Mouse (Mus musculus) adrenal gland, postnatal 36 days (tissue): Measurements from ENCODE around the gene Abcc1. TPM values are rescaled to one million over a fixed set of nuclear protein-coding genes. Genes with fewer than 3 reads are reported as not detected.
A peak's percentile ranks its signal among the peaks of the same experiment; 100 is the strongest.

Experiments used
- DNase-seq, 2 experiments: peaks; one replicate each; pipeline ENCODE4 v3.0.0; 2021; ENCODE audit warnings: mixed read lengths in 1 of 2
- total RNA-seq, 2 experiments: library from RNA; stranded (reverse); gene quantifications; 2 replicates each; pipeline ENCODE4 v1.2.3; 2021

The Abcc1 gene
- total RNA-seq, 2 experiments from 2014 or later: 20.1 to 20.7 TPM

DNA sequence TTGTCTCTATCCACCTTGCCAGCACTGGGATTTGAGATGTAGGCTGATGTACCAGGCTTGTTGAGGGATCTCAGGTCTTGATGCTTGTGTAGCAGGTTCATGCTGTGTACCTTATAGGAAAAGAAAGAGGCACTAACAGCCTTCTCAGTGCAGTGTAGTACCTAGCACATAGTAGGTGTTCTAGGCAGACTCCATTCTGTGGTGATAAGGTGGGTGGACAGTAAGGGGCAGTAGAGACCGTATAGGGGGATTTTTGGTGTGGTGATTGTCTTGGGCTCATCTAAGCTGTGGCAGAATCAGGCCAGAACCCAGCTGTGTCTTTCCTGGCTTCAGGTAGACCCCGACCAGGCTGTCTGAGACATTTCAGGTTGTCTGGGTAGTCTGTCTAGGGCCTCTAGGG is 15.0 kb downstream of the Abcc1 start:
- no peak for DNase-seq

DNA sequence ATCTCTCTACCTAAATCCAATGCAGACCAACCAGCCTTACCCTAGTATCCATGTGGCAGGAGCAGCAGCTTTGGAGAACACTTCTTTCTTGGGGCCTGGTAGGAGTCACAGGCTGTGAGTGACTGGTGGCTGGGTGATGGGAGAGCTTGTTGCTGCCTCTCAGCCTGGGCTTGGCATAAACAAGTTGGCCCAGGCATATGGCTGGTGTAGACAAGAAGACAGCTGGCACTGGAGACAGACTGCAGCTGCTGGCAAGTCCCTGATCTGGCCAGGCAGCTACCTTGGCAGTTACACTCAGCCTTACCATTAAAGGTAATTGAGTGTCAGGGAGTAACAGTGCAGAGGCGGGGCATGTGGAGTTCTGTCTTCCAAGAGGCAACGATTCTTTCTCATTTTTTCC is 16.0 kb downstream of the Abcc1 start:
- peak in 1 of 2 experiments; percentile 30 for DNase-seq

DNA sequence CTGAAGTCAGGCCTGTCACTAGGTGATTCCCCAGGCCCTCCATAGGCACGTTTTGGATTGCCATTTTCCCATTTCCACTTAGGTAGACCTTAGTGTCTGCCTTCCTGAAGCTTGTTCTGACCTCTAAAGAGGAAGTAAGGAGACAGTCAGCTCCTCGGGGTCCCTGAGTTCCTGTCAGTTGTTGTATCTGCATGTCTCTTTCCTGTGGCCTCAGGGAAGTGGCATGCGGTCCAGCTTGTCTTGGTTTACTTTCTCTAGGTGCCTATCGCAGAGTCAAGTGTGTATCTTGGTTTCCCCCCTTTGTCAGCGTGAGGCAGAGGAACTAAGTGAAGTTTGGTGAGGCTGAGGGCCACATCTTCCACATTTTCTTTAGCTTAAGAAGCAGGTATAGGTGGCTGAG is 17.3 kb downstream of the Abcc1 start:
- no peak for DNase-seq

DNA sequence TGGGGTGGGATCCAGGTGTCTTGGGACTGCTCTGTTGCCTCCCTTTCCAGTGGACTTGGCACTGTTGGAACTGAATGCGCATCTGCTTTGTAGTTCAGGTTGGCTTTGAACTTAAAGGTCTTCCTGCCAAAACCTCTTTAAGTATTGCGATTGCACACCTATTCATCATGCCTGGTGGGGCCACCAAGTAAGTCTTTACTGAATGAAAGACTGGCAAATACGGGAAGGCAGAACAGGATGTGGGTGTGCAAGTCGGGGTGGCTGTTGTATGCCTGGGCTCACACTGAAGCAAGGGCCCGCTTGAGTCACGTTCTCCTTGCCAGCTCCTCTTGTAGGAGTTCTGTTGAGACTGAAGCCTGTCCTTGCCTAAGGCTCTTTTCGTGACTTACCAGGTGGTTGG is 18.5 kb downstream of the Abcc1 start:
- no peak for DNase-seq

DNA sequence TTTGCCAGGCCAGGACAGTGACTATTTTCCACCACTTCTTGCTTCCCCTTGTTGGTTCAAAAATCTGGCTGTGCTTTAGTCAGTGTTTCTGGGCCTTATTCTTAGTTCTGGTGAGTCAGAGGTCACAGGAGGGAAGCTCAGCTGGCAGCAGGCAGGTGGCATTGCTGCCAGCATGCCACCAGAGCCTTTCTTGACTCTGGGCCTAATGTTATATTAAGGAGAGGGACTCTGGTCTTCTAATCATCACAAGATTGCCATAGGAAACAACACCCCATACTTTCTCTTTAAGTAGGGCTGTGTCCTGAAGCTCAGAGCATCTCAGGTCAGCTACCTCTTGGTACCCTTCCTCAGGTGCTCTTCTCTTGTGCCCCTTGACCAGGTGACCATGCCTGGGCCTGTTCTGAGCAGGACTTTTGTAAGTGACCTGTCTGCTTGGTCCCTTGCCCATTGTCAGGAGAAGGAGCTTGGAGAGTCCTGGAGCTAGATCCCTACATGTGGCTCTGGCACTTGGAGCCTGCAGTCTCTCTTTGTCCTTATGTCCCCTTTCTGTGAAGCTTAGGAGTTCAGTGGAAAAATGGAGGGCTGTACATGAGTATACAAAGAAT is 19.8 kb downstream of the Abcc1 start:
- DNase-seq: peak; percentile 32 to 50

DNA sequence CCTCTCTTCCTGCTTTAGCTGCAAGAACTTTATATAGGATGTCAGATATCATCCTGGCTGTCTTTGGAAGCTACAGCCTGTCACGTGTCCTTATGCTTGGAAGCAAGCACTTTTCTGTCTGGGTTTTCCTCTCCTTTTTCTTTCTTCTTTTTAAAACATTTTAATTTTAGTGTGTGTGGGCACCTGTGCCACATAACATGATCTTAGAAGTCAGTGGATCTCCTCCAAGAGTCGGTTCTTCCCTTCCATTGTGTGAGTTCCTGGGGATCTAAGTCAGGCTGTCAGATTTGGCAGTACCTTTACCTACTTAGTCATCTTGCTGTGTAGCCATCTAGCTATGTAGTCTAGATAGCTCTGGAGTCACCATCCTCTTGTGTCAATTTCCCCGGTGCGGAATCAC is 37.9 kb downstream of the Abcc1 start:
- DNase-seq: no peak

DNA sequence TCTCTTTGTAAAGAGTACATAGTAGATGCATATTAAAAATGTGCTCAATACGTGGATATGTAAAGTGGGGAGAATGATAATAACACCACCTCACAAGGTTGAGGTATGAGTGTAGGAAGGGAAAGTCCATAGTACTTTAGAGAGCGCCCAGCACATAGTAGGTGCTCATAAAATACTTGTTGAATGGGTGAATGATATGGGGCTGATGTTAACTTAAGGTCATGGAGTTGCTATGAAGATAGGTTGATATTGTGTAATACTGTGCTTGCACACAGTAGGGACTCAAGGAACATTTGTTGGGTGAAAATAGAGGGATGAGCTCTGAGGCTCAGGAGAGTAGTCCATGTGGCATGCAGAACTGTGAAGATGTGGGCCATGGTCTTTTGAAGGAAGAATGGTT is 42.1 kb downstream of the Abcc1 start:
- DNase-seq: no peak

DNA sequence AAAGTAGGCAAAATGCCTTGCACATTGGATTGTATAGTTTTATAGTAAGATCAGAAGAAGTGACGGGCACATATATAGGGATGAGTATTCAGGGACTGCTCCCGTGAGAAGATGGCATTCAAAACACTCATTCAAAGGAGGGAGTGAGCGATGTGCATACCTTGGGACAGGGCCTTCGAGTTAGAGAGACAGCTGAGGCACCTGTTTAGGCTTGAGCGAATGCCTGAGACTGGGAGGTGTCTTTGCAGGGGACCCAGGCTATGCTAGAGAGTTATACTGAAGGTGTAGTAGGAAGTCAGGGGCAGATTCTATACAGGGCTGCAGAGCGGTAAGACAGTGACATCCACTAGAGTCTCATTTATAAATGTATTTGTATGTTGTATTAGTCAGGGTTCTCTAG is 44.3 kb downstream of the Abcc1 start:
- DNase-seq: no peak

DNA sequence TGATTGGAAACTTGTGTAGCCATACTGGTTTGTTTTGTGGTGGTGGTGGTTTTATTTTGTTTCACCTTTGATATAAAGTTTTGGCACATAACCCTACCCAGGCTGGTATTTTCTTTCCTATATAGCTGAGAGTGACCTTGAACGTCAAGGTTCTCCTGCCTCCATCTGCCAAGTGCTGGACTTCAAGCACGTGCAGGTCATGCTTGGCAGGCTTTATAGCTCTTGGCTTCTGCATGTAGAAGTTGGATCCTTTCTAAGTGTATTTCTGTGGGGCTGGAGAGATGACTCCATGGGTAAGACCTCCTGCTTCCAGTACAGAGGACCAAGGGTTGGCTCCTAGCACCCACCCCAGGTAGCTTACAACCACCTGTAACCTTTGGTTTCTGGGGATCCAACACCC is 47.8 kb downstream of the Abcc1 start:
- no peak for DNase-seq

DNA sequence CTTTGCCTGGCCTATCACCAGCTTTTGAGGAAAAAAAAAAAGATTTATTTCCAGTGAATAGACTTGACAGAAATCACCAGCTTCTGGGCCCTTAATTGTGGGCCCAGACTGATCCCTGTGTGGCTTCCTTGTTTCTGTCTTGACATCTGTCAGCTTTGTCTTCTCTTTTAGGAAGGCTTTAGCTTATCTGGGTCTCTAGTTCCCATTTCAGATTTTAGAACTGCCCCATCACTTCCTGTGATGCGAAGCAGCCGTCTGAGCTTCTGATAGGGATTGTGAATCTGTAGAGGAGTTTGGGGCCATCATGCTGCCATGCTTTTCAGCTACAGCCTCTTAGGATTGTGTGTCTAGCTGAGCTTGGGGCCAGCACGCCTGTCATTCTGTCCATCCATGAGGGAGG is 48.4 kb downstream of the Abcc1 start:
- DNase-seq: no peak

DNA sequence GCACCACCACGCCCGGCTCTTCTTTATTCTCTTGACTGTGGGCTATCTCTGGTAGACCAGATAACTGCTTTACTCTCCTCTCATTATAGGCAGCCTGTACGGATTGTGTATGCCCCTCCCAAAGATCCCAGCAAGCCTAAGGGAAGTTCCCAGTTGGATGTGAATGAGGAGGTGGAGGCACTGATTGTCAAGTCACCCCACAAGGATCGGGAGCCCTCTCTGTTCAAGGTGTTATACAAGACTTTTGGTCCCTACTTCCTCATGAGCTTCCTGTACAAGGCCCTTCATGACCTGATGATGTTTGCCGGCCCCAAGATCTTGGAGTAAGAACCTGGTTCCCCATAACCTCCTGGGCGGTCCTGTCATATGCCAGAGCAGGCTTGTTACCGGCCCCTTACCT is 49.3 kb downstream of the Abcc1 start:
- no peak for DNase-seq

DNA sequence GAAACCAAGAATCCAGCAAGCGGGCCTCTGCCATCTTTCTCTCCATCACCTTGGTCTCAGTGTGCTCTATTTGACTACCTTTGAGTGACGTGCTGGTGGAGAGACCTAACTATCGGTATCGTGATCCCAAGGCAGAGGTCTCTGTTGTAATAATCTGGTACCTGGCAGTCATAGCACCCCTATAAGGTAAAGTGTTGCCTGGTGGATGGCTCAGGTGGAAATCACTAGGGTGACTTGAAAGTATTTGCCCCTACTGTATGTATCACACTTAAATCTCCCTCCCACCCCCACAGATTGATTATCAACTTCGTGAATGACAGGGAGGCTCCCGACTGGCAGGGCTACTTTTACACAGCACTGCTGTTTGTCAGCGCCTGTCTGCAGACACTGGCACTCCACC is 49.8 kb downstream of the Abcc1 start:
- no peak for DNase-seq

DNA sequence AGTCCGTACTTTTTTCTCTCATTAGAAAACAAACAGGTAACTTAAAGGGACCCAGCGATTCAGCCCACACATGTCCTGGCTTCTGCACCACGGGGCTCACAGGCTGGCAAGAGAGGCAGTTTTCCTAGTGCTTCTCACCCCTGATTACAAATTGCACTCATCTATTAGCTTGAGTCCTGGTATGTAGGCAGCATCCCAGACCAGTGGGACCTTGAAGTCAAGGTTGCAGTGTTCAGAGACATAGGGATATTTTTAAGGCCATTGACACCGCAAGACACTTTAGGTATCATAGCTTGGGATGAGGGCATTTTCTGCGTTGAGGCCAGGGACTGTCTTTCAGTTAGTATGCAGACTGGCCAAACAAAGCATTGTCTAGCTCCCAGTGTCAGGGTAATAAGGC is 51.2 kb downstream of the Abcc1 start:
- DNase-seq: no peak

DNA sequence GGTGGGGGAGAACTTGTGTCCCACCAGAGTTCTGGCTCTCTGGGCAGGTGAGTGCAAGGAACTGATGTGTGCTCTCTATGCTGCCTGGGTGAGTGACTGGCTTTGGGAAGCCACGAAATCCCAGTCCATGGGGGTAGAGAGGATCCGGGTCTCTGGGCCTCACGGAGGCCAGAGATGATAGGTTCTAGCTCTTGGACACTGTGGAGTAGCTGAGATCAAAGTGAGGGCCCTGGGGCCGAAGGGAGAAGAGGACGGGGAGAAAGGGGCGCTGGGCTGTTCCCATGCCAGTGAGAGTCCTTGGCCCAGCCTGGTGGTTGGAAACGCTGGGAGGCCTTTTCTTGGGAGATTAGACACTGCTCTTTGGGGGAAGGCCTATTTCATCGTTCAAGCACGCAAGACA is 53.8 kb downstream of the Abcc1 start:
- DNase-seq: no peak

DNA sequence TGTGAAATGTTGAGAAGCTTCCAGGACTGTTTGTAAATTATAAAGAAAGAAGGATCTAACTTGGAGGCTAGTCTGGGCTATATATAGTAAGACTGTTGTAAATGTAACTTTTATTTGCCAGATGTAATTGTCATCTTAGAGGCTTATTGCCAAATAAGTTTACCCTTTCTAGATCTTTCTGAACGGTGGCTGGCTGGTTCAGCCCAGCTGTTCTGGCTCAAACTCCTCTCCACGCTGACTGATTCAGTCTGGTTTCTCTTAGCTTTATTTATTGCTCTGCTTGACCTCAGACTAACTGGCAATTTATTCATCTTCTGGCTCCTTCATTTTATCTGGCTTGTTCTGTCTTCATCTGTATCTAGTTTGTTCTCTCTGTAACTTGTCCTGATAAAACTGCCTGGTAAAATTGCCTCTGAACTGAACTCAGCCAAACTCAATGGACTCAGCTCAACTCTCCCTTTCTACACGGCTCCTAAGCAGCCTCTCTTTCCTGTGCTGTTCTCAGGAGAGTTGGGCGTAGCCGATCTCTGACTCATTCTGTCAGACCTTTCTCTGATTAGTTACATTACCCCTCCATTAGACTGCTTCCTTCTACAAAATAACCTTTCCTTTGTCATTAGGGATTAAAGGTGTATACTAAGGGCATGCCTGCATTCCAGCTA is 55.7 kb downstream of the Abcc1 start:
- no peak for DNase-seq

DNA sequence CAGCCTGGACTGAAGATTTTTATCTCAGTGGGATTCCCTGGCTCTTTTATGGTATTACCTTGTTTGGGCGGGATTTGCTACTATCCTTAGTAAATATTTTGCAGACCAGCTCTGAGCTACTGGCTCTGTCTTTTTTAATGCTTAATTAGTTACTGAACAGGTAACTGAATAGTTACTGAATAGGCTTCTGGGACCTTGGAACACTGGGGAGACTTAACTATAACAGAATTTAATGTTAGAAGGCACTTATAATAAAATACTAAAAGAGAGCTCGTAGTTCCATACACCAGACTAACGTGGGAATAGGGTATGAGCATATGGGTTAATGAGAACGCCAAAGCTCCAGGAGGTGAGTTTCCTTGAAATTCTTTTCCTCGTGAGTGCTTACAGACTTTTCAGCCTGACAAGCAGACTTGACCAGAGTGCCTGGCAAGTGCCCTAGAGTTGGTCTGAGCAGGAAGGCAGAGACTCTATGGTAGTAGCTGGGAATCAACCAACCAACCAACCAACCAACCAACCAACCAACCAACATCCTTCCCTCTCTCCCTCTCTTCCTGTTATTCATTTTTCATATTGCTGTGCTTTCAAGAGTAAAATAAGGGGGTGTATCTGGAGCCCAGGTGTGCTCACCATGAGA is 59.3 kb downstream of the Abcc1 start:
- DNase-seq: no peak

DNA sequence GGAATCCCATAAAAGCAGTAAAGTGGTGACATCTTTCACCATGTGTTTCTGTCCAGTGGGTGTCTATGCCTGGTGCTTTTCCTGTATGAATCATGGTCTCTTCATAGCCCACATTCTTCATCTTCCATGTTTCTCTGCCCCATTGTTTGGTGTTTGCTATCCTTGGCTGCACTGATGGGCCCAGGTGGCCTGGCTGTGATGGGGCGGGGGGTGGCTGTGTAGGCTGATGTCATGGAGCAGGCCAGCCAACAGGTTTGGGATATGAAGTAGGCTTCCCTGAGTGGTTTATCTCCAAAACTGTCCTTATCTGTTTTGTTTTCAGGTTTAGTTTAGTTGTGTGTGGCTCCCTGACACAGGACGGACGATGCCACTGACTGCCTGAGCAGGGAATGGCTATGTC is 60.7 kb downstream of the Abcc1 start:
- DNase-seq: no peak

DNA sequence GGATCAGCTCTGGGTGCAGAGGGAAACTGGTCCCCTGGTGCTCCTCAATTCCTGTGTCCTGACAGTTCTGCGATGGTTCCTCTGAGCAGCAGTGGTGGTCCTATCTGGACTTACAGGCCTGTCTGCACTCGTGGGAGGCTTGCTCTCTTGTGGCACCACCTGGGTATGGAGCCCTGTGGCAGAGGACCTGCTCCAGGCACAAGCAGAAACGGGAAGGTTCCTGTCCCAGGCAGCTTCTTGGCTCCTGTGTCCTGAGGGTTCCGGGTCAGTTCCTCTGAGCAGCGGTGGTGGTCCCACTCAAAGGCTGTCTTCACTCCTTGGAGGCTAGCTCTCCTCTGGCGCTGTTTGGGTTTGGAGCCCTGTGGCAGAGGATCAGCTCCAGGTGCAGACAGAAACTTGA is 68.0 kb downstream of the Abcc1 start:
- DNase-seq: no peak

DNA sequence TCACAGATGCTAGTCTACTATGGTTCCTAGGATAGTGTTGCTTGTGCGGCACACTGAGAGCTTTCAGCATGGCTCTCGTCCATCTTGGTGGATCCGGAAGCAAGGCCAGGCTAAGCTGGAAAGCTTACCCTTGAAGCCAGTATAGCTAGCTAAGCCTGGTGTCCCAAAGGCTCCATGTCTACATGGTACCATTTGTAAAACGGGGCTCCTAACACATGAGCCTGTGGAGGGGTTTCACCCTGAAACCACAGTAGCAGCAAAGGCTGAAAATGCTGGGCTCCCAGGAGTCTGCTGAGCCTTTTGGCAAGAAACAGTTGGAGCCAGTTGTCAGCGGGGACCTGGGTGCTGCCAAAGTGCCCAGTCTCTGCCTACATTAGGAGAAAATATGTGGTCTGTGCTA is 71.6 kb downstream of the Abcc1 start:
- DNase-seq: no peak

DNA sequence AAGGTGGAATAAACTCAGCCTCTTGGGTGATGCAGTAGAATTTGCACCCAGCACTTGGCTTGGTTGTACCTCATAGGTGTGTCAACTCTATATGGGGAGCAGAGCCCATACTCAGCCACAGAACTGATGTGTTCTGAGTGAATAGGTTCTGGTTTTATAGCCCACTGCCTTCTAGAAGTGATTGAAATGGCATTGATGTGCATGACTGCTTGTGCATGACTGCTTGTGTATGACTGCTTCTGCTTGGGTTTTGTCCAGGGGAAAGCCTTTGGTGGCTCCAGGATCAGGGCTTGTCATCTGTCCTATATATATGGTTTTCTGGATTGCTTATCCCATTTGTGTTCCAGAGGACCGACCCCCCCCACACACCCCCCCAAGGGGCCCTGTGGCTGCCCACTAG is 74.2 kb downstream of the Abcc1 start:
- no peak for DNase-seq

DNA sequence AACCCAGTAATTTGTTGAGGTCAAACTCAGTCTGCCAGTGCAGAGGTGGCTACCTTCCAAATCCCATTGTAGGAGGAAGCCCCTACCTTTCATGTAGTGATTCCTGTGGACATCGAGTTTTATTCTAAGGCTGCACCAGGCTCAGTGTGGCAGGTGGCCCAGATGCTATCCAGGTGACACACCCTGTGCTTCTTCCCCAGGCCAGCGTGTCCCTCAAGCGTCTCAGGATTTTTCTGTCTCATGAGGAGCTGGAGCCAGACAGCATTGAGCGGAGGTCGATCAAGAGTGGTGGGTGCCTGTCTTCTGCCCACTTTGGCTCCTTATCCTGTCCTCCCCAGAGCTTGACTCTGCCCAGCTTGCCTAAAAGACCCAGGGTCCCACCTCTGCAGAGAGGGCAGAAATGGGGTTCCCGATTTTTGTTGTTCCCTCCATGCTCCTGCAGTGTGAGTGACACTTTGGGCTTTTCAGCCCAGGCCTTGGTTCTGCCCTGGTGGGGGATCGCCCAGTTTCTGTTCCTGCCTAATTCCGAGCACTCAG is 76.2 kb downstream of the Abcc1 start:
- no peak for DNase-seq

DNA sequence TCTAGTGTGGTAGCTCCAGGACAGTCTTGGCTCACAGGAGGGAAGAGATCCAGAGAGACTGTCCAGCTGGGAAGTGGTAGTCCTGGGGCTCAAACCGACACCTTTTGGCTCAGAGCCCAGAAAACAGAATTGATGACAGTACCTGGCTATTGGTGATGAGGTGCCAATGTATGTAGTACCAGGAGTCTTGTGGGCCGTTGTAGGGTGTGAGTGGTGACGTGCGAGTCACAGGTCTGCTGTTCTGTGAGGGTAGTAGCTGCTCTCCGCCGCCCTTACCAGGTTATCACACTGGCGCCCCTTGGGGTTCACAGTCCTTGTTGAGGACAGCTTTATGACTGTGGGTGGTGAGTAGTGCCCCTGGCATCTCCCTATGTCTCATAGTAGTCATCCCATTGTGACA is 77.2 kb downstream of the Abcc1 start:
- DNase-seq: no peak

DNA sequence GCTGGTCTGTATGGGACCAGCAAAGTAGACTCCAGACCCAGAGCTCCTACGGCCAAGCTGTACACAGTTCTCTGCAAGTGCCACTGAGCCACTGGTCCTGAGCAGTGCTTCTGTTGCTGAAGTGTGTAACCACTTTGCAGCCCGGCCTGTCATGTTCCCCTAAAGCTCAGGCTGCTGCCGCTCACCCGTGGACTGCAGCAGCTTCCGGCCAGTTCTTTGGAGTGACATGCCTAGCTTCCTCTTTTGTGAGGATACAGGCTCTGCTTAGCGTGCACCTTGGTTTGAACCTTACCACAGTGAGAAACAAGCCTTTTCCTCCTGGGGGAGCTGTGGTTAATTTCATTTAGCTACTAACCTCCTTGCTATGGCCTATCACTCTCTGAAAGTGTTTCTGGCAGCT is 77.7 kb downstream of the Abcc1 start:
- DNase-seq: no peak
